Mouse (Mus musculus) stomach, embryonic 16.5 days (tissue): ENCODE measurements around the gene Xrcc1. TPM values are rescaled to one million over a fixed set of nuclear protein-coding genes. Genes with fewer than 3 reads are reported as not detected.

Source experiments
- ATAC-seq: fragments of 200-750 bp; cut with Nextera tagmentation; 2 replicates; pipeline ENCODE4 v1.8.0; 2017; ENCODE audit warnings: moderate number of reproducible peaks, moderate TSS enrichment; ENCODE audit not compliant: insufficient read depth, low FRiP score
- H3K27ac ChIP-seq: fragments of 300-500 bp; sonication (generic); 2 replicates; pipeline ENCODE4 v1.5.1; 2014; ENCODE audit warnings: low read length
- H3K27me3 ChIP-seq: fragments of 300-500 bp; sonication (generic); 2 replicates; pipeline ENCODE4 v1.6.1; 2014; ENCODE audit warnings: low read length, control low read depth, mixed read lengths; ENCODE audit not compliant: control insufficient read depth, insufficient read depth
- H3K36me3 ChIP-seq: fragments of 300-500 bp; sonication (generic); 2 replicates; pipeline ENCODE4 v1.6.1; 2014; ENCODE audit warnings: low read length; ENCODE audit not compliant: control insufficient read depth, insufficient read depth
- H3K4me1 ChIP-seq: fragments of 300-500 bp; sonication (generic); 2 replicates; pipeline ENCODE4 v1.6.1; 2014; ENCODE audit warnings: low read length, control low read depth, mixed read lengths; ENCODE audit not compliant: control insufficient read depth, insufficient read depth
- H3K4me2 ChIP-seq: fragments of 300-500 bp; sonication (generic); 2 replicates; pipeline ENCODE4 v1.6.1; 2014; ENCODE audit warnings: low read depth, low read length, mixed read lengths
- H3K4me3 ChIP-seq: fragments of 300-500 bp; sonication (generic); replicated peaks from 2 replicates; pipeline ENCODE4 v1.5.1; 2014; ENCODE audit warnings: mild to moderate bottlenecking, low read length
- H3K9ac ChIP-seq: fragments of 300-500 bp; sonication (generic); 2 replicates; pipeline ENCODE4 v1.6.1; 2014; ENCODE audit warnings: low read length
- H3K9me3 ChIP-seq: fragments of 300-500 bp; sonication (generic); replicated peaks from 2 replicates; pipeline ENCODE4 v1.6.1; 2016; ENCODE audit warnings: low read length, control low read depth; ENCODE audit not compliant: control insufficient read depth
- WGBS: fragments of 180-500 bp; shearing (Covaris S2); extraction: QIAGEN DNeasy Blood & Tissue Kit; methylation state at CpG from one replicate; pipeline ENCODE4 v1.1.7; 2014; 5-methylcytosine and 5-hydroxymethylcytosine counted together
- polyA plus RNA-seq: library from polyadenylated mRNA; unstranded; fragments of >200 nt; fragmentation: Nextera tagmentation; extraction: Ambion mirVana; gene quantifications from 2 replicates; pipeline ENCODE4 v1.2.1, GENCODE M21; 2015

Gene Xrcc1
- polyA plus RNA-seq, 1 experiment from 2014 or later, result 91.4 TPM

- ATAC-seq, result peak; percentile 61
These were observed 41.4 kb downstream of the Xrcc1 start, which contains the start of the genes Ethe1 and Zfp575 for GRCm38 (mm10) chr7:24587330-24588105. Gene Ethe1, plus strand, starts transcription at chr7:24587543. Gene Zfp575, minus strand, starts transcription at chr7:24587641.

GRCm38 (mm10) chr7:24588336-24588735, 42.2 kb downstream of the Xrcc1 start:
- Histone ChIP-seq H3K27me3 (peaks cover 4% of the 10 kb centered on the region), H3K4me1 (peaks cover 2% of the 10 kb centered on the region; the same call in 1 of the 2 replicates), H3K4me3 (no peak overlapping the region), H3K4me2 (no peak overlapping the region), H3K9me3 (no peaks in the 10 kb centered on the region), H3K36me3 (no peaks in the 10 kb centered on the region), H3K27ac (no peak overlapping the region), H3K9ac (no peak overlapping the region)
- WGBS, result 76% methylated on average over 13 of the region's 13 CpGs
- ATAC-seq, result no peak

More at GRCm38 (mm10) chr7:24587330-24588105, 41.4 kb downstream of the Xrcc1 start, which contains the start of the genes Ethe1 and Zfp575:
- Histone ChIP-seq H3K27me3 (peaks cover 4% of the 10 kb centered on the region), H3K9me3 (no peaks in the 10 kb centered on the region), H3K27ac (peak within 1 kb of the TSS; percentile 75), H3K4me3 (peak within 1 kb of the TSS; percentile 60), H3K4me2 (peak within 1 kb of the TSS; percentile 69), H3K36me3 (no peaks in the 10 kb centered on the region), H3K4me1 (peaks cover 2% of the 10 kb centered on the region; the same call in 1 of the 2 replicates), H3K9ac (peak within 1 kb of the TSS; percentile 80)
- 7% methylated on average over 30 of the region's 30 CpGs for WGBS

- 55% methylated on average over 5 of the region's 5 CpGs for WGBS
- Histone ChIP-seq H3K4me2 (no peak overlapping the region), H3K36me3 (no peaks in the 10 kb centered on the region), H3K27ac (no peak overlapping the region), H3K4me1 (peaks cover 7% of the 10 kb centered on the region), H3K9ac (no peak overlapping the region), H3K4me3 (no peak overlapping the region), H3K9me3 (no peaks in the 10 kb centered on the region), H3K27me3 (no peaks in the 10 kb centered on the region)
- ATAC-seq, result no peak
These were observed 45.6 kb downstream of the Xrcc1 start for GRCm38 (mm10) chr7:24591735-24592134.

- no peaks in the 10 kb centered on the region for H3K27me3 ChIP-seq
- WGBS, result 52% methylated on average over 4 of the region's 4 CpGs
- no peaks in the 10 kb centered on the region for H3K36me3 ChIP-seq
- ATAC-seq, result no peak
- no peak overlapping the region for H3K9ac ChIP-seq
- no peak overlapping the region for H3K4me2 ChIP-seq
- no peak overlapping the region for H3K27ac ChIP-seq
- peaks cover 7% of the 10 kb centered on the region for H3K4me1 ChIP-seq
- H3K9me3 ChIP-seq, result no peaks in the 10 kb centered on the region
- H3K4me3 ChIP-seq, result no peak overlapping the region
These were observed 46.1 kb downstream of the Xrcc1 start for GRCm38 (mm10) chr7:24592163-24592562.

GRCm38 (mm10) chr7:24592781-24593180, 46.7 kb downstream of the Xrcc1 start:
- H3K4me3 ChIP-seq, result no peak overlapping the region
- H3K4me2 ChIP-seq, result no peak overlapping the region
- H3K27me3 ChIP-seq, result no peaks in the 10 kb centered on the region
- 78% methylated on average over 6 of the region's 6 CpGs for WGBS
- no peak overlapping the region for H3K9ac ChIP-seq
- H3K27ac ChIP-seq, result no peak overlapping the region
- H3K9me3 ChIP-seq, result no peaks in the 10 kb centered on the region
- ATAC-seq, result no peak
- H3K36me3 ChIP-seq, result no peaks in the 10 kb centered on the region
- H3K4me1 ChIP-seq, result peaks cover 7% of the 10 kb centered on the region

GRCm38 (mm10) chr7:24593621-24594308, 47.7 kb downstream of the Xrcc1 start:
- Histone ChIP-seq H3K27ac (peak overlapping the region; percentile 48; the same call in 1 of the 2 replicates), H3K4me3 (peak overlapping the region; percentile 71), H3K27me3 (no peaks in the 10 kb centered on the region), H3K36me3 (no peaks in the 10 kb centered on the region), H3K9ac (peak overlapping the region; percentile 83), H3K9me3 (no peaks in the 10 kb centered on the region), H3K4me2 (peak overlapping the region; percentile 65), H3K4me1 (peaks cover 7% of the 10 kb centered on the region)
- ATAC-seq, result peak; percentile 91
- WGBS, result 2% methylated on average over 39 of the region's 39 CpGs

GRCm38 (mm10) chr7:24594309-24594803, 48.3 kb downstream of the Xrcc1 start:
- H3K9me3 ChIP-seq, result no peaks in the 10 kb centered on the region
- peak; percentile 12; the same call in 1 of the 2 replicates for ATAC-seq
- peak overlapping the region; percentile 83 for H3K9ac ChIP-seq
- no peaks in the 10 kb centered on the region for H3K36me3 ChIP-seq
- H3K4me1 ChIP-seq, result peaks cover 7% of the 10 kb centered on the region
- peak overlapping the region; percentile 65 for H3K4me2 ChIP-seq
- H3K27me3 ChIP-seq, result no peaks in the 10 kb centered on the region
- H3K27ac ChIP-seq, result no peak overlapping the region
- 4% methylated on average over 13 of the region's 13 CpGs for WGBS
- H3K4me3 ChIP-seq, result peak overlapping the region; percentile 71

GRCm38 (mm10) chr7:24595464-24595863, 49.4 kb downstream of the Xrcc1 start:
- Histone ChIP-seq H3K4me1 (peaks cover 7% of the 10 kb centered on the region), H3K36me3 (no peaks in the 10 kb centered on the region), H3K9ac (no peak overlapping the region), H3K9me3 (no peaks in the 10 kb centered on the region), H3K27ac (no peak overlapping the region), H3K4me3 (no peak overlapping the region), H3K4me2 (no peak overlapping the region), H3K27me3 (no peaks in the 10 kb centered on the region)
- no peak for ATAC-seq
- WGBS, result 75% methylated on average over 2 of the region's 2 CpGs

- no peak overlapping the region for H3K27ac ChIP-seq
- 68% methylated on average over 4 of the region's 4 CpGs for WGBS
- H3K4me2 ChIP-seq, result no peak overlapping the region
- no peak overlapping the region for H3K4me3 ChIP-seq
- no peaks in the 10 kb centered on the region for H3K27me3 ChIP-seq
- ATAC-seq, result no peak
- peaks cover 7% of the 10 kb centered on the region for H3K4me1 ChIP-seq
- no peaks in the 10 kb centered on the region for H3K36me3 ChIP-seq
- H3K9me3 ChIP-seq, result no peaks in the 10 kb centered on the region
- no peak overlapping the region for H3K9ac ChIP-seq
These were observed 52.0 kb downstream of the Xrcc1 start for GRCm38 (mm10) chr7:24598121-24598520.
